Mouse (Mus musculus): ENCODE data around the gene BC067074. TPM values are rescaled to one million over a fixed set of nuclear protein-coding genes. Genes with fewer than 3 reads are reported as not detected.

Gene BC067074
- polyA plus RNA-seq (2021; fragmentation: Nextera tagmentation), result 0.04 and 0.16 TPM in 2 replicates
- long read RNA-seq, experiment 1, result 0 reads
- long read RNA-seq, experiment 2, result 0 reads

DNA sequence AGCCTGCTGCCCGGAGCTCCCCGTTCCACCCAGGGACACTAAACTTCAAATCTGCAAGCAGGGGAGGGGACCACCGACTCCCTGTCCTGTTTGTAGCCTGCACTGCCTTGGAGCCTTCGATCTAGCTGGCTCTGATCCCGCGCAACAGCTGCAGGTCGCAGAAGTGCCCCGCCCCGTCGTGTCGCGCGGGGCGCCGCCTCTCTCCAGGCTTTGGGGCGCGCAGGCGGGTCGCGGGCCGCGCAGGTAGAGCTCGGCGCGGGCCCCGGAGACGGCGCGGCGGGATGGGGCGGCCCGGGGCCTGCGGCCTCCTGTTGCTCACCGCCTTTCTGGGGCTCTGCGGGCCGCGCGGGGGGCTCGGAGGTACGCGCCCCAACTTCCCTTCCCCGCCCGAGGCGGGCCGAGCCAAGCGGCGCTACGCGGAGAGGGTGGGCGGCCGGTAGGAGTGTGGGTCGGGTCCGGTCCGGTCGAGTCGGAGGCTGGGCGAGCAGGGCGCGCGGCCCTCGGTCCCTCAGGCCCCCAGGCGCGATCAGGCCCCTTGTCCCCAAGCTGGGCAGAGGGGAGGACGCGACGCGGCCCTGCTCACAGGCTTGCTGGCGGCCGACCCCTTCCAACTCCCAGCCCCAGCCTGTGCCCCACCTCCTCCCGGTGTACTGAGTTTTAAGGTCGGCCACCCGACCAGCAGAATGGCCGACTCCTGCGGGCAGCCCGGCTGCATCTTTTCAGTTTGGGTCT lies at the start of gene BC067074:
Gene BC067074 (plus strand): TSS at position 185 of the 732 bp plus-strand sequence.

Other genes starting within 250 kb of the BC067074 start
- gene Gpx8, start 246.7 kb upstream of the BC067074 start, polyA plus RNA-seq (2021; fragmentation: Nextera tagmentation), result 7.3 and 7.8 TPM in 2 replicates
- gene Gzma, start 192.2 kb upstream of the BC067074 start, polyA plus RNA-seq (2021; fragmentation: Nextera tagmentation), result not detected in 2 replicates
- gene Esm1, start 83.5 kb upstream of the BC067074 start, polyA plus RNA-seq (2021; fragmentation: Nextera tagmentation), result 0.05 and 0.15 TPM in 2 replicates
- gene Gzmk, start 67.3 kb upstream of the BC067074 start, polyA plus RNA-seq (2021; fragmentation: Nextera tagmentation), result 0.09 and 0.21 TPM in 2 replicates

Measured in left cerebral cortex, adult 6 months (tissue).